Mouse (Mus musculus): ENCODE measurements around the gene Gas2l2. TPM values are rescaled to one million over a fixed set of nuclear protein-coding genes. Genes with fewer than 3 reads are reported as not detected.

Gas2l2 gene
- 0.10 TPM in 1 of 2 replicates, not detected in the other for polyA plus RNA-seq (2014; fragmentation: Nextera tagmentation; extraction: Ambion mirVana)

- no peaks in the 10 kb centered on the region for H3K4me1 ChIP-seq (ENCODE audit: control insufficient read depth, insufficient read depth, low read length)
- no peak within 1 kb of the TSS for H3K4me2 ChIP-seq (replicated peaks; ENCODE audit: low read depth, low read length)
- no peak within 1 kb of the TSS for H3K27ac ChIP-seq (ENCODE audit: low read length)
- no peaks in the 10 kb centered on the region for H3K36me3 ChIP-seq (ENCODE audit: control insufficient read depth, insufficient read depth, low read length)
- H3K27me3 ChIP-seq (ENCODE audit: control insufficient read depth, insufficient read depth, low read length) = peaks cover 11% of the 10 kb centered on the region; the same call in 1 of the 2 replicates
- H3K9ac ChIP-seq (replicated peaks; ENCODE audit: low read depth, low read length) = no peak within 1 kb of the TSS
- no peaks in the 10 kb centered on the region for H3K9me3 ChIP-seq (ENCODE audit: control insufficient read depth, low read depth, low read length)
- WGBS = 50% methylated on average over 5 of the region's 5 CpGs
- no peak within 1 kb of the TSS for H3K4me3 ChIP-seq (ENCODE audit: low read depth, low read length)
- ATAC-seq (ENCODE audit: insufficient number of reproducible peaks, insufficient read depth, low FRiP score, low read depth) = no peak
Observed at GRCm38 (mm10) chr11:83429355-83429754, at the start of gene Gas2l2. Gene Gas2l2, minus strand, starts transcription at chr11:83429455.

GRCm38 (mm10) chr11:83473235-83474016 is 44.2 kb upstream of the Gas2l2 start:
- H3K27ac ChIP-seq (ENCODE audit: low read length) = peak overlapping the region; percentile 97
- WGBS = under 1% methylated on average over 47 of the region's 52 CpGs
- H3K36me3 ChIP-seq (ENCODE audit: control insufficient read depth, insufficient read depth, low read length) = peaks cover 5% of the 10 kb centered on the region; the same call in 1 of the 2 replicates
- H3K4me1 ChIP-seq (ENCODE audit: control insufficient read depth, insufficient read depth, low read length) = peaks cover 8% of the 10 kb centered on the region
- H3K9me3 ChIP-seq (ENCODE audit: control insufficient read depth, low read depth, low read length) = no peaks in the 10 kb centered on the region
- peak overlapping the region; percentile 67 for H3K4me3 ChIP-seq (ENCODE audit: low read depth, low read length)
- peak; percentile 75 for ATAC-seq (ENCODE audit: insufficient number of reproducible peaks, insufficient read depth, low FRiP score, low read depth)
- peak overlapping the region; percentile 89 for H3K4me2 ChIP-seq (replicated peaks; ENCODE audit: low read depth, low read length)
- peak overlapping the region; percentile 76 for H3K9ac ChIP-seq (replicated peaks; ENCODE audit: low read depth, low read length)
- H3K27me3 ChIP-seq (ENCODE audit: control insufficient read depth, insufficient read depth, low read length) = no peaks in the 10 kb centered on the region

- under 1% methylated on average over 66 of the region's 66 CpGs for whole genome bisulfite sequencing
Observed at GRCm38 (mm10) chr11:83472324-83473234, 43.3 kb upstream of the Gas2l2 start, which contains the start of gene Taf15. Gene Taf15, plus strand, starts transcription at chr11:83473086.

GRCm38 (mm10) chr11:83471766-83472165 is 42.5 kb upstream of the Gas2l2 start:
- Histone ChIP-seq H3K27me3 (ENCODE audit: control insufficient read depth, insufficient read depth, low read length) (no peaks in the 10 kb centered on the region), H3K36me3 (ENCODE audit: control insufficient read depth, insufficient read depth, low read length) (no peaks in the 10 kb centered on the region), H3K9me3 (ENCODE audit: control insufficient read depth, low read depth, low read length) (no peaks in the 10 kb centered on the region), H3K4me2 (replicated peaks; ENCODE audit: low read depth, low read length) (peak overlapping the region; percentile 43), H3K4me3 (ENCODE audit: low read depth, low read length) (peak overlapping the region; percentile 67; the same call in 1 of the 2 replicates), H3K27ac (ENCODE audit: low read length) (no peak overlapping the region; the same call in 1 of the 2 replicates), H3K9ac (replicated peaks; ENCODE audit: low read depth, low read length) (no peak overlapping the region), H3K4me1 (ENCODE audit: control insufficient read depth, insufficient read depth, low read length) (peaks cover 8% of the 10 kb centered on the region)
- 60% methylated on average over 2 of the region's 2 CpGs for WGBS
- no peak for ATAC-seq (ENCODE audit: insufficient number of reproducible peaks, insufficient read depth, low FRiP score, low read depth)

More at GRCm38 (mm10) chr11:83472324-83473234, 43.3 kb upstream of the Gas2l2 start, which contains the start of gene Taf15:
- peaks cover 2% of the 10 kb centered on the region; the same call in 1 of the 2 replicates for H3K36me3 ChIP-seq (ENCODE audit: control insufficient read depth, insufficient read depth, low read length)
- H3K27ac ChIP-seq (ENCODE audit: low read length) = peak within 1 kb of the TSS; percentile 97
- H3K9me3 ChIP-seq (ENCODE audit: control insufficient read depth, low read depth, low read length) = no peaks in the 10 kb centered on the region
- H3K9ac ChIP-seq (replicated peaks; ENCODE audit: low read depth, low read length) = peak within 1 kb of the TSS; percentile 76
- H3K4me3 ChIP-seq (ENCODE audit: low read depth, low read length) = peak within 1 kb of the TSS; percentile 67
- H3K27me3 ChIP-seq (ENCODE audit: control insufficient read depth, insufficient read depth, low read length) = no peaks in the 10 kb centered on the region
- H3K4me1 ChIP-seq (ENCODE audit: control insufficient read depth, insufficient read depth, low read length) = peaks cover 8% of the 10 kb centered on the region
- ATAC-seq (ENCODE audit: insufficient number of reproducible peaks, insufficient read depth, low FRiP score, low read depth) = peak; percentile 98
- H3K4me2 ChIP-seq (replicated peaks; ENCODE audit: low read depth, low read length) = peak within 1 kb of the TSS; percentile 89

- ATAC-seq (ENCODE audit: insufficient number of reproducible peaks, insufficient read depth, low FRiP score, low read depth) = no peak
- WGBS = 86% methylated on average over 3 of the region's 3 CpGs
- Histone ChIP-seq H3K9me3 (ENCODE audit: control insufficient read depth, low read depth, low read length) (no peaks in the 10 kb centered on the region), H3K9ac (replicated peaks; ENCODE audit: low read depth, low read length) (no peak overlapping the region), H3K36me3 (ENCODE audit: control insufficient read depth, insufficient read depth, low read length) (no peaks in the 10 kb centered on the region), H3K27ac (ENCODE audit: low read length) (no peak overlapping the region), H3K4me1 (ENCODE audit: control insufficient read depth, insufficient read depth, low read length) (no peaks in the 10 kb centered on the region), H3K4me2 (replicated peaks; ENCODE audit: low read depth, low read length) (no peak overlapping the region), H3K4me3 (ENCODE audit: low read depth, low read length) (no peak overlapping the region), H3K27me3 (ENCODE audit: control insufficient read depth, insufficient read depth, low read length) (no peaks in the 10 kb centered on the region)
Observed at GRCm38 (mm10) chr11:83468765-83469164, 39.5 kb upstream of the Gas2l2 start.

- 0 out of 2 replicates have a peak, but pooled peaks have one; percentile 16 for ATAC-seq (ENCODE audit: insufficient number of reproducible peaks, insufficient read depth, low FRiP score, low read depth)
Observed at GRCm38 (mm10) chr11:83467120-83467652, 37.9 kb upstream of the Gas2l2 start.

GRCm38 (mm10) chr11:83465976-83466375 is 36.7 kb upstream of the Gas2l2 start:
- 20% methylated on average over 2 of the region's 2 CpGs for WGBS
- H3K27ac ChIP-seq (ENCODE audit: low read length) = no peak overlapping the region; the same call in 1 of the 2 replicates
- no peaks in the 10 kb centered on the region for H3K9me3 ChIP-seq (ENCODE audit: control insufficient read depth, low read depth, low read length)
- H3K9ac ChIP-seq (replicated peaks; ENCODE audit: low read depth, low read length) = no peak overlapping the region
- no peak overlapping the region for H3K4me2 ChIP-seq (replicated peaks; ENCODE audit: low read depth, low read length)
- H3K4me1 ChIP-seq (ENCODE audit: control insufficient read depth, insufficient read depth, low read length) = no peaks in the 10 kb centered on the region; the same call in 1 of the 2 replicates
- H3K4me3 ChIP-seq (ENCODE audit: low read depth, low read length) = no peak overlapping the region
- H3K27me3 ChIP-seq (ENCODE audit: control insufficient read depth, insufficient read depth, low read length) = peaks cover 6% of the 10 kb centered on the region
- no peaks in the 10 kb centered on the region for H3K36me3 ChIP-seq (ENCODE audit: control insufficient read depth, insufficient read depth, low read length)
- no peak for ATAC-seq (ENCODE audit: insufficient number of reproducible peaks, insufficient read depth, low FRiP score, low read depth)

More at GRCm38 (mm10) chr11:83467120-83467652, 37.9 kb upstream of the Gas2l2 start:
- no peak overlapping the region for H3K27ac ChIP-seq (ENCODE audit: low read length)
- H3K4me2 ChIP-seq (replicated peaks; ENCODE audit: low read depth, low read length) = no peak overlapping the region
- H3K4me3 ChIP-seq (ENCODE audit: low read depth, low read length) = no peak overlapping the region
- no peaks in the 10 kb centered on the region for H3K36me3 ChIP-seq (ENCODE audit: control insufficient read depth, insufficient read depth, low read length)
- 57% methylated on average over 11 of the region's 11 CpGs for WGBS
- peaks cover 6% of the 10 kb centered on the region for H3K27me3 ChIP-seq (ENCODE audit: control insufficient read depth, insufficient read depth, low read length)
- no peak overlapping the region for H3K9ac ChIP-seq (replicated peaks; ENCODE audit: low read depth, low read length)
- H3K9me3 ChIP-seq (ENCODE audit: control insufficient read depth, low read depth, low read length) = no peaks in the 10 kb centered on the region
- no peaks in the 10 kb centered on the region; the same call in 1 of the 2 replicates for H3K4me1 ChIP-seq (ENCODE audit: control insufficient read depth, insufficient read depth, low read length)

Data from stomach, embryonic 14.5 days (tissue).